Mouse (Mus musculus) small intestine, adult 2 months (tissue): ENCODE results near the gene Mamdc2. TPM values are rescaled to one million over a fixed set of nuclear protein-coding genes. Genes with fewer than 3 reads are reported as not detected.
"Not testable (repeated sequence)": the region's sequence is repeated elsewhere in the genome, so short reads cannot be mapped to it uniquely, and the experiment has no call there.

Experiments used
- H3K27ac ChIP-seq: fragments of 200-500 bp; 2 replicates; pipeline ENCODE4 v1.5.1; 2012; ENCODE audit warnings: low read depth, low read length, control low read depth, inconsistent platforms; ENCODE audit not compliant: insufficient read depth
- H3K27me3 ChIP-seq: fragments of 200-500 bp; 2 replicates; pipeline ENCODE4 v1.6.1; 2012; ENCODE audit warnings: mild to moderate bottlenecking, moderate library complexity, low read length, inconsistent platforms; ENCODE audit not compliant: control insufficient read depth, insufficient read depth
- H3K36me3 ChIP-seq: fragments of 200-500 bp; 2 replicates; pipeline ENCODE4 v1.6.1; 2012; ENCODE audit warnings: mild to moderate bottlenecking, low read length, control low read depth, inconsistent platforms; ENCODE audit not compliant: control insufficient read depth, insufficient read depth
- H3K4me1 ChIP-seq: fragments of 200-500 bp; 2 replicates; pipeline ENCODE4 v1.6.1; 2012; ENCODE audit warnings: low read length, inconsistent platforms, mixed read lengths; ENCODE audit not compliant: control insufficient read depth, insufficient read depth, insufficient read length
- H3K4me3 ChIP-seq: fragments of 200-500 bp; 2 replicates; pipeline ENCODE4 v1.5.1; 2012; ENCODE audit warnings: low read depth, mild to moderate bottlenecking, control low read depth, inconsistent platforms, low read length, moderate library complexity
- CTCF ChIP-seq: fragments of 200-500 bp; IDR thresholded peaks from 2 replicates; pipeline ENCODE4 v1.5.1; 2012; ENCODE audit warnings: low read depth, mild to moderate bottlenecking, control low read depth, inconsistent platforms, low read length, moderate library complexity, mixed read lengths; ENCODE audit not compliant: insufficient replicate concordance, insufficient read length; ENCODE audit errors: extremely low read depth
- POLR2A ChIP-seq: fragments of 200-500 bp; IDR thresholded peaks from 2 replicates; pipeline ENCODE4 v1.6.1; 2012; ENCODE audit warnings: low read depth, mild to moderate bottlenecking, control low read depth, inconsistent platforms, low read length, moderate library complexity
- WGBS: fragments of 180-500 bp; shearing (Covaris S2); methylation state at CpG from one replicate; pipeline ENCODE4 v1.1.7; 2018; 5-methylcytosine and 5-hydroxymethylcytosine counted together
- polyA plus RNA-seq: library from polyadenylated mRNA; depleted of rRNA; stranded (reverse); fragments of >200 nt; gene quantifications from 2 replicates; pipeline ENCODE4 v1.2.3, GENCODE M21; 2012; rRNA removed

Gene Mamdc2
- polyA plus RNA-seq = 1.8 and 2.3 TPM in 2 replicates

DNA sequence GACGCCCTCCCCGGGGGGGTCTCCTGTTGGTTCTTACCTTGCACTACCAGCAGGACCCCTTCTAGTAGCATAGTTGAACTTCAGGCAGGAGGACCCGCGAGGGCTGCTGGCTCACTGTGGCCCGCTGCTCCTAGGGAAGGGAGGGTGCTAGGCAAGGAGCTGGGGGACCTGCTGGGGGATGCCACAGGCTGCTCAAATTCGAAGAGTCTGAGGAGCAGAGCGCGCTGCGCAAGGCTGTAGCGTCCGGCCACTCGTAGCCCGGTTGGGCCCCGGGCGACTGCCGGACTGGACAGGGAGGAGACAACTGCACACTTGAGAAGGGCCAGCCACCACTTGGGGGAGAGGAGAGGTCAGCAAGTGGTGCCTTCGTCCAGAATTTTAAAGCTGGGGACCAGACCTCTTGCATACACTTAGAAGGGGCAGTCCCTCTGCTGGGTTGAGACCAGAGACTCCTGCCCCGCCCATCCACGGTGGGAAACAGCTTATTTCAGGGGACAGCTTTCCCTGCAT, at the start of gene Mamdc2:
Gene Mamdc2, minus strand, starts transcription at position 455 of the 510 bp plus-strand sequence.
- Histone ChIP-seq H3K36me3 (no peaks in the 10 kb centered on the region), H3K4me3 (peak within 1 kb of the TSS; percentile 62), H3K27ac (0 out of 2 replicates have a peak within 1 kb of the TSS, but pooled peaks have one; percentile 41), H3K27me3 (no peaks in the 10 kb centered on the region), H3K4me1 (no peaks in the 10 kb centered on the region)
- WGBS = 3% methylated on average over 19 of the region's 19 CpGs
- TF ChIP-seq POLR2A = no peak
- no peak for TF ChIP-seq CTCF

DNA sequence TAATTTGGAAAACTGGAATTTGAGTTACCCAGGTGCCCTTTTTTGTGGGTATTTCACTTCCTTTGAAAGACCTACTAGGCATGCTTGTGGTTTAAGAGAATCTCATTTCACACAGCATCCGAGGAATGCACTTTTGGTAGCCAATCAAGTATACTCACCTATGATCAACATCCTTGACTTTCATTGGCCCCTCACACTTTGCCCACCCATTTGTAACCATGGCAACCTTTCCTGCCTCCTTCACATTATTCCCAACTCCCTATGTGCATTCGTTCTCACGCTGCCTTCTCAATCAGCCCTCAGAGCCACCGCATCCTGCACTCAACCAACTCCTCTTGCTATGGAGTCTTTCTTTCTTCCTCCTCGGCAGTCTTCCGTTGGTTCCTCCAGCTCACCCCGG, 49.8 kb upstream of the Mamdc2 start:
- Histone ChIP-seq H3K27me3 (no peaks in the 10 kb centered on the region), H3K27ac (no peak overlapping the region), H3K4me3 (no peak overlapping the region), H3K36me3 (no peaks in the 10 kb centered on the region), H3K4me1 (no peaks in the 10 kb centered on the region)
- WGBS = 86% methylated on average over 7 of the region's 7 CpGs
- TF ChIP-seq CTCF = no peak
- no peak for TF ChIP-seq POLR2A

DNA sequence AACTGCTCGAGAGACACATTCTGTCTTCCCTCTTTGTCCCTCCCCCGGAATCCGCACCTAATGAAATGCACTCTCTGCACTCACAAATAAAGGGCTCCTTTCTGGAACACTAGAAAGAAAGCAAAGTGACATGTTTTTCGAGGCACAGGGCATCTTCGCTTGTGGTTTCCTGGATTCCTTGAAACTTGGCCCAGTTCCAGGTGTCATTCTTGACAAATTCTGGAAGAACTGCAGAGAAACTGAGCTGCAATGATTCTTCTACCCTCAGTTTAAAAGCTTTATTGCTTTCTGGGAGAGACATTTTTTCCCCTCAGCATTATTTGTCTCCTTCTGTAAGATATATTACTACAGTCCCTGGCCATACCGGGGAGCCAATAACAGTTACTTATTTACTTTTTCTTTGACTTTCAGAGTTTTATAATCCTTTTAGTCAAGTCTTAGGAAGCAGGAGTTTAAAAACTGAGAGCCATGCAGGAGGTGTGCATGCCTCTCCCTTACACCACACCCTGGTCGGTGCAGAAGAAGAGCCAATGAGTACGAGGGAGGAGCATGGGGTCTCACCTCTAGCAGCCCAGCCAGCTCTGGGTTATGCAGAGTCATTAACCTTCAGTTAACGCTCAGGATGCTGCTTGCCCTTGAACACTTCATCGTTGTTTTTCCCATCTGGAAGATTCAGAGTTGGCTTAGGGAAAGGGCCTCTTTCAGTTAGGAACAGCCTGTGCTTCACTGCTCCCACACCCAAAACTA, 49.1 kb upstream of the Mamdc2 start:
- 35% methylated on average over 10 of the region's 10 CpGs for WGBS
- no peaks in the 10 kb centered on the region for H3K36me3 ChIP-seq
- H3K4me3 ChIP-seq = no peak overlapping the region
- H3K27ac ChIP-seq = no peak overlapping the region
- no peaks in the 10 kb centered on the region for H3K4me1 ChIP-seq
- no peaks in the 10 kb centered on the region for H3K27me3 ChIP-seq
- TF ChIP-seq POLR2A (no peak), CTCF (no peak)

DNA sequence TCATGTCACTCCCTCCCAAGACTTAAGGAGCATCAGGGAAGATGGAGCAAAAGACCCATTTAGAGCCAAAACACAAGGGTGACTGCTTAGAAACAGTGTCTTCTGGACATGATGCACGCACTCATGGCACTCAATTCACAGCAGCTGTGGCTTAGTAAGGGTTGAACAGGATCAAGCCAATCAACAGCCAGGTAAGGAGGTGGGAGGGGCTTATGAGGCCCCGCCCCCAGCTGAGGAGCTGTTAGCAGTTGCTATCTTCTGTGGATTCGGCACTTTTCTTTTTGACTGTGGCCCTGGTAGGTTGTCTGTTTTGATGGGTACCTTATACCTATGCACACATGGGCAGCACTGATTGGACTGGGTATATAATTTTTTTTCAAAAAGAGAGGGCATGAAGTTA, 48.3 kb upstream of the Mamdc2 start:
- Histone ChIP-seq H3K36me3 (no peaks in the 10 kb centered on the region), H3K4me1 (no peaks in the 10 kb centered on the region), H3K4me3 (no peak overlapping the region), H3K27me3 (no peaks in the 10 kb centered on the region), H3K27ac (no peak overlapping the region)
- TF ChIP-seq CTCF (no peak), POLR2A (no peak)
- WGBS = 76% methylated on average over 3 of the region's 3 CpGs

DNA sequence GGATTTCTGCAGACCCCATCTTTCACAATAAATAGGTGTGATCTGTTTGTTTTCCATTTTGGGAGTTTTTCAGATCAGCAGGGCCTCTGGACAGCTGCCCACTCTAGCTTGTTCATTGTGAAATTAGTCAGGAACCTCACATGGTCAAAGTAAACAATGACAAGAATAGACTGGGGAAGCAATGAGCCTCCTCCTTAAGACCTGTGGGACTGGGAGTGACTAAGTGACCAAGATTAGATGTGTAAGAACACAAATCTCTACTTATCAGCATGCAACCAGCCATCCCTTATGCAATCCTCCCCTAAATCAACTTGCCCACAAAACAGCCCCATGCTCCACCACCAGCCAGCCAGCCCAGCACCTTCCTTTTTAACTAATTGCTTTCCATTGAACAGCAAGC, 44.4 kb upstream of the Mamdc2 start:
- Histone ChIP-seq H3K27me3 (no peaks in the 10 kb centered on the region), H3K27ac (no peak overlapping the region)

DNA sequence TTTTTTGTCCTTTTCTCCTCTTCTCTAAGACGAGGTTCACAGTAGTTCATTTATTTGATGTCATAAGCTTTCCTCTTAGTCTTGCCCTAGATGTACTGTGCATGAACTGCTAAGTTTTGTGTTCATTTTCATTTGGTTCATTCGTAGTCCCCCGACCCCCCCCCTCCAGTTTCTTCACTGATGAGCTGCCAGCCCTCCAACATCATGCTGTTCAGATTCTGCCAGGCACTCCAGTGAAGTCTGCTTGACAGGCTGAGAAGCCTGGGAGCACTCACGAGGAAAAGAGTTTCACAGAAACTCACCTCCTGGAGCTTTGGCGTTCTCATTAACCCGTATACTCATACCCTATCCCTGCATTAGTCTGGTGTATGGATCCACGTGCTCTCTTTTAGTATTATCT, 42.5 kb upstream of the Mamdc2 start:
- not testable (repeated sequence) for H3K36me3 ChIP-seq, H3K4me1 ChIP-seq, H3K27ac ChIP-seq, H3K27me3 ChIP-seq, H3K4me3 ChIP-seq
- whole genome bisulfite sequencing = 49% methylated on average over 7 of the region's 7 CpGs

More for the DNA sequence above, 44.4 kb upstream of the Mamdc2 start:
- Histone ChIP-seq H3K36me3 (no peaks in the 10 kb centered on the region), H3K4me3 (no peak overlapping the region), H3K4me1 (no peaks in the 10 kb centered on the region)
- TF ChIP-seq CTCF (no peak), POLR2A (no peak)

DNA sequence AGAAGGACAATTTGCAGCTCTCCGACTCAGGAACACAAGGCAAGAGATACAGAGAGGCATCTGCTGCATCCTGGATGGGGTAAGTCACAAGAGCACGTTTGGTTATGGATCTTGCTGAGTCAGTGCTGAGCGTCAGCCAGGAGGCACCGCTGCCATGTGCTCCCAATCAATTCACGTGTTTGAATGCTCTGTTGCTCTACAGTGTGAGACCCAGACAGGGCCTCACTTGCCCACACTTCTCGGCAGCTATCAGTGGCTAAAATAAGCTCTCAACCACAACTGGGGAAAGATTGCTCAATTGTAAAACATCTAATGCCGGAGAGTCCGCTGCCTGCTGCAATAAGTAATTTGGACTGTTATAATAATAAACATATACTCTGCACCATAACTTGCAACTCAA, 41.5 kb upstream of the Mamdc2 start:
- 42% methylated on average over 8 of the region's 8 CpGs for WGBS
- H3K27me3 ChIP-seq = no peaks in the 10 kb centered on the region
- H3K36me3 ChIP-seq = no peaks in the 10 kb centered on the region
- H3K4me1 ChIP-seq = no peaks in the 10 kb centered on the region
- H3K27ac ChIP-seq = no peak overlapping the region
- TF ChIP-seq CTCF (no peak), POLR2A (no peak)
- H3K4me3 ChIP-seq = no peak overlapping the region

DNA sequence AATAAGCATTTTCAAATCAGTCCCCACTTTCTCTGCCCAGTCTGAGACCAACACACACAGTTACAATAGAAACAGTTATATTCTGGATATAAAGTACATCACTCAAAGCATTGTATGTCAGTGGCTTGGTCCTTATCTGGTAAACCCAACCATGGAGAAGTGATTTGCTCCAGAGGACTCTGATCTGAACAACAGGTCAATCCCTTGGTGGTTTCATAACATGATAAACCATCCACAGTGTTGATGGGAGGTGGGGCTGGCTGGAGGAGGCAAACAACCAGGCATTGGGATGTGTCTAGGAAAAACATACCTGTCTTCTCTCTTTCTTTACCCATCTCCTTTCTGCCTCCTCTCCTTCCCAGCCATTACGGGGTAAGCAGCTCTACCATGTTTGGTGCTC, 39.2 kb upstream of the Mamdc2 start:
- TF ChIP-seq CTCF = no peak
- no peak for TF ChIP-seq POLR2A
- no peaks in the 10 kb centered on the region for H3K27me3 ChIP-seq
- H3K4me3 ChIP-seq = no peak overlapping the region
- H3K27ac ChIP-seq = no peak overlapping the region
- no peaks in the 10 kb centered on the region for H3K36me3 ChIP-seq
- WGBS = 95% methylated on average over 1 of the region's 1 CpGs
- no peaks in the 10 kb centered on the region for H3K4me1 ChIP-seq
